Mouse (Mus musculus): ENCODE measurements around the gene Ndufc2.

Gene Ndufc2

DNA sequence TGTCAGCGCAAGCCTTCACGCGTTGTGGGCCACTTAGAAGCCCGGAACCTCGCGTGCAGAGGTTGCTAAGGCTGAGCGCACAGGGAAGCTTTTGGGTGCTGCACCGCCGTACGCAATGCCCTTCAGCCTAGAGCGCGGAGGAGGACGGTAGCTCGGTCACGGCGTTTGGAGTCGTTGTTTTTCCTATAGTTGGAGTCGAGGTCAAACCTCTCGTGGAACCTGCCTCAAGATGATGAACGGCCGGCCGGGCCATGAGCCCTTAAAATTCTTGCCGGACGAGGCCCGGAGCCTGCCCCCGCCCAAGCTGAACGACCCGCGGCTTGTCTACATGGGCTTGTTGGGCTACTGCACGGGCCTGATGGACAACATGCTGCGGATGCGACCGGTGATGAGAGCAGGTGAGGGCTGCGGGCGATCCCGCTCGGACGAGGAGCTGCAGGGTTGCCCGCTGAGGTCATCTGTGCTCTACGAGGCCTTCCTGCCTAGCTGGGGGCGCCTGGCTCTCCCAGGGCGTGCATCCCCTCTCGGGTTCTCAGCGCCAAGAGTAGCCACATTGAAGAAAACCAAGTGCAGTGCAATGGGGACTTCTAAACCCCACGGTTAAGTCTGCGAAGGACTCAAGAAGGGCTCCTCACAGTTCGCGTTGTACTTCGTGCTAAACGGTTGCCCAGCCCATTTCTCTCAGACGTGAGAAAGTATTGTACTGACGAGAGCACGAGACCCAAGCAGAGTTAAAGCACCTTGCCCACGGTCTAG, at the start of gene Ndufc2:
Gene Ndufc2, plus strand, starts transcription at position 44 of the 756 bp plus-strand sequence.
- peak; percentile 44 to 64 for DNase-seq (ENCODE audit: low read depth in 2 of 2, low spot score in 2 of 2)

DNA sequence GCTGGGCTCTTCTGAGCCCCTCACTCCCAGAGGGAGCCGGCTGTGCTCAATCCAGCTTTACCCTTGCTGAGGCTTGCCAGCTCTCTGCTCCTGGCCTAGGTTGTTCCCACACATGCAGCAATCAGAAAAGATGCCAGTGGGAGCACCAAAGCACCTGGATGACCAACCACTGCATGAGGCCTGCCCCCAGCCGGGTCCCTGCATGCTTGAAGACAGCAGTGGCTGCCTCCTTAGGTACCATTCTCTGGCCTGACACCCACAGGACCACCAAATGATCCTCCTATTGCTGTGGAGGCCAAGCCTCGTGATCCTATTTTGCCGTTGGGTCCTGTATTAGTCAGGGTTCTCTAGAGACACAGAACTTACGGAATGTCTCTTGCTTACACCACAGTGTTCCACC, 48.9 kb upstream of the Ndufc2 start:
- no peak for DNase-seq (ENCODE audit: low read depth in 2 of 2, low spot score in 2 of 2)

DNA sequence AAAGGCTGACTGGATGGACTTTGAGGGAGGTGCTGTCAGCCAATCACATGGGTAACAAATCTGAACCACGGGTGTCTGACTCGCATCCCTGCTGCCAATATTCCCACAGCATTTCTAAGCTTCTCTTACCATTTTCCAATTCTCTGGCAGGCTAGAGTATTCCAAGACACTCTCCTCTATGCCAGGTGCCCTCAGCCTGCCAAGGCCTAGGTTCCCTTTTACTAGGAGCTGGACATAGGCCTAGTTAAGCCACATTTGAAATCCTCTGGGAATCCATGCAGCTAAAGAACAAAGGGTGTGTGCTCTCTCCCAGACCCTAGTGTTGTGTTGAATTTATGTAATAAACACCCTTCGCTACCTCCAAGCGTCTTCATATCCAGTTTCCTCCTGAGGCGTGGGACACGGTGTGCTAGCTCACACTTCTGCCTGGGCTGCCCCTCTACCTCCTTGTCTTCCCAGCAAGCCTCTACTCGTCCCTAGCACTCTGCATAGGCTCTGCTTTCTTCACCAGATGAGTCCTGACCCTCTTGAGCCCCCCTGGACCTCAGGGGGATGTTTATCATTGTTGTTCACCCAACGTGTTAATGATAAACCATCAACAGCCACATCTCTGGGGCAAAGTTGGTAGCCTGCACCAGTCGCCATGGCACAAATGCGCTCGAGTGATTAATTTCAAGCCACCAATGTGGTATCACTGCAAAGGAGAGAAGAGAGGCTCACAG, 47.9 kb upstream of the Ndufc2 start:
- DNase-seq (ENCODE audit: low read depth in 2 of 2, low spot score in 2 of 2), result no peak

DNA sequence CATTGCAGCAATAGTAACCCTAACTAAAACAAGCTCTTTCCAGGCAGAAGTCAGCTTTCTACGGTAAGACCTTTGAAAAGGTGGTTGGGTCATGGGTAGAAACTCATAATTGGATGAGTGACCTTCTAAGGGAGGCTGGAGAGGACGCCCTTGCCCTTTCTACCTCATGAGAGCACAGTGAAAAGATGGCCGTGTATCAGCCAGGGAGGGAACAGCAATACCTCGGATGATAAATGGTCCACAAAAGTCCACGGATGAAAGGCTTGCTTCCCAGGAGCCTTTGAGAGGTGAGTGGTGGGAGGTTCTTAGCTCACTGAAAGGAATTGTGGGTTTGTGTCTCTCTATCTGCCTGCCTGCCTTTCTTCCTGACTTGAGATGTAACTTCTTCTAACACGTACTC, 46.4 kb upstream of the Ndufc2 start:
- no peak for DNase-seq (ENCODE audit: low read depth in 2 of 2, low spot score in 2 of 2)

DNA sequence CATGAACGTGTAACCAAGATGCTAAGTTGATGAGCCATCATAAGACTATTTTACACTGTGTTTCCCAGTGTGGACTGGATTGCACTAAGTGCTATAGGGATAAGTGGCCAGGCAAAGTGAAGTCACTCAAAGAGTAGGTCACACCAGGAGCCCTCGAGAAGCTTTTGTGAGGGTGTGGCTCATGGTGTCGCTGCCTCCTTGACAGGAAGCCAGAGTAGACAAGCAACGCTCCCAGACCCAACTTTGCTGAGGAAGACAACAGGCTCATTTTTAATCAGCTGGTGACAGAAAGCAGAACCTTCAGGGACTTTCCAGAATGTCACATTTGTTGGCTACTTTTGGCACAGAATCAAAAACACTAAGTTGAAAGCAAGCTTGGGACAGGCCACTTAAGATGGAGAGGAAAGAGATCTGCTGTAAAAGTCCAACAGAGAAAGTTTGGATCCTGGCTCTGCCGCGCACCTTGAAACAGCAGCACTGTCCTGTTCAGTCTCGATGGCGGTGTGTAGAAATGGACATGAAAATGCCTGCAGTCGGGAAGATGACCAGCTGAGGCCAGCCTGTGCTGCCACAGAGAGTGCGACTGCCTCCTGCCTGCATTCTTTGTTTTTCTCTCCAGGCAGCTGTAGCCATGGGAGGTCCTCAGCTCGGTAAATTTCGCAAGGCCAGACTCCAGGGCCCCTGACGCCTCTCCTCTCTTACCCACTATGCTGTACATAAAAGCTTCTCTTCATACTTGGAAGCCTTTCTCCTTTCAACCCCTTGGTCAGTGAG, 44.5 kb upstream of the Ndufc2 start:
- DNase-seq (ENCODE audit: low read depth in 2 of 2, low spot score in 2 of 2), result no peak

DNA sequence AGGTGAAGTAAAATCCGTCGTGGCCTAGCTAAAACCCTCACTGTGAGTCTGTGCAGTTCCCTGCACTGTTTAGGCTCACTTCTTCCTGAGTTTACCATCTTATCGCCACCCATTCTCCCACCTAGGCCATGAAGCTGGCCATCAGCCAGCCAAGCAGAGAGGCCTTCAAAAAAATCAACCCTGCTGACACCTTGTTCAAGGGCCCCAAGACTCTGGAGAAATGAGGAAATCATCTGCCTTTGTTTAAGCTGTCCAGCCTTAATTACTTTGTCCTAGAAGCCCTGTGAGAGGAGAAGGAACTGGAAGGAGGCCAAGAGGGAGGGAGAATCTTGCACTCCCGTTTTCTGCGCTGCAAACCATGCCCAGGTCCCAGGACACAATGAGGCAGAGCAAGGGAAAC, 43.5 kb upstream of the Ndufc2 start:
- DNase-seq (ENCODE audit: low read depth in 2 of 2, low spot score in 2 of 2), result no peak

DNA sequence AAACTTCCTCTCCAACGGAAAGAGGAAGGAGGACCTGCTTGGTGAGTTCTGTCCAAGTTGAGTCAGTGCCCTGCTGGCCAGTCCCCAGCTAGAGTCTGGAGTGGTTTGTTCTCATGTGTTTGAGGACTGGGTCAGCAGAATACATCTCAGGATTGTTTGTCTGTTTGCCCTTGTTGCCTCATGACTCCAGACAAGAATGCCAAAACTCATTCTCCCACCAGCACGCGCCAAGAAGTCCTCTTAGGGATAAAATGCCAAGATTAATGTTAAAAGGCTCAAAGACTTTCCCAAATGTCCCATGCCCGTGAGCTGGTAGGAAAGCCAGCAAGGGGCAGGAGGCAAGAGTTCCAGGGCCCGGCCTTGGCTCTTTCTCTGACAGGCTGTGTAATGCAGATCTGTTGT, 42.9 kb upstream of the Ndufc2 start:
- DNase-seq (ENCODE audit: low read depth in 2 of 2, low spot score in 2 of 2), result no peak

DNA sequence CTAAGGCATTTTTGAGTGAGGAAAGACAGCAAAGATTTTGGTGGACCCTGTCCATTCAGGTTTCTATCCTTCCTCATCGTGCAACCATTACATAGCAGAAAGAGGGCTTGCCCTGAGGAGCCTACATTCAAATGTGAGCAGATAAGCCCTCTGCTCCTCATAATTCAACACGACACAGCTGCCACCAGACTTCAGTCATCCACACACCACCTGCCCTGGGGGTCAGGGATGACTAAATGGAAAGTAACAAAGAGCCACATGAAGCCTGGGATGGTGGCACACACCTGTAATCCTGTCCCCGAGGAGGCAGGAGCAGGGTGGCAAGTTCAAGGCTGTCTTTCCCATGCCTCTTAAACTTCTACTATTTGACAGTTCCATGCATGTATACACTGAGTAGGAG, 42.0 kb upstream of the Ndufc2 start:
- no peak for DNase-seq (ENCODE audit: low read depth in 2 of 2, low spot score in 2 of 2)

DNA sequence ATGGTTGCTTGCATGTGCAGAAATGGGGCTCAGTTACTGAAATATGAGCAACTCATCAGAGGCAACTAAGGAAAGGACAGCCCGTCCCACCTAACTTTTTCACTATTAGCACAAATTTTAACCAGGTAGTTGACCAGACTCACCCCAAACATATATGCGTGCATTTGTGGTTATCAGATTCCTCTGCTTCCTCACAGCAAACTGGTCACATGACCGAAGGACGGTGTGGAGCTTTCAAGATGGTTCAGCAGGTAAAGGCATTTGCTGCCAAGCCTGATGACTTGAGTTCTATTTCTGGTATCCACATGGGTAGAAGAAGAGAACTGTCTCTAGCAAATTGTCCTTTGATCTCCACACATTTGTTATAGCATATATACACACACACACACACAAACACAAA, 41.5 kb upstream of the Ndufc2 start:
- DNase-seq (ENCODE audit: low read depth in 2 of 2, low spot score in 2 of 2), result no peak

DNA sequence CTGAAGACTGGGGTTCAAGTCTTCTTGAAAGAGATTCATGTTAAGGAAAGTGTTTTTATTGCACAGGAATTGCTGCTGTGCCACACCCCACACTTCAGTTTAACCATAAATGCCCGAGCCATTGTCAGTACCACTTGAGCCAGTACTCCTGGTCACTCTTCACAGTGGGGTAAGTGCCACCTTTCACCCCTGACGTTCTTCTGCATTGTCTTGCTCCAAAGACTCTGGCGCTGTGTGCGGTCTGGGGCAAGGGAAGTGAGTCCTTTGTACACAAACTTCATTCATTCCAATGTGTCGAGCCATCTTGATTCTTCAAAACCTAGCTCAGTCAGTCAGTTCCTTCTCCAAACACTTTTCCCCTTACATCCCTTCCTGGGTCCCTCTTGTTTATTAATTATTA, 39.6 kb upstream of the Ndufc2 start:
- DNase-seq (ENCODE audit: low read depth in 2 of 2, low spot score in 2 of 2), result no peak

DNA sequence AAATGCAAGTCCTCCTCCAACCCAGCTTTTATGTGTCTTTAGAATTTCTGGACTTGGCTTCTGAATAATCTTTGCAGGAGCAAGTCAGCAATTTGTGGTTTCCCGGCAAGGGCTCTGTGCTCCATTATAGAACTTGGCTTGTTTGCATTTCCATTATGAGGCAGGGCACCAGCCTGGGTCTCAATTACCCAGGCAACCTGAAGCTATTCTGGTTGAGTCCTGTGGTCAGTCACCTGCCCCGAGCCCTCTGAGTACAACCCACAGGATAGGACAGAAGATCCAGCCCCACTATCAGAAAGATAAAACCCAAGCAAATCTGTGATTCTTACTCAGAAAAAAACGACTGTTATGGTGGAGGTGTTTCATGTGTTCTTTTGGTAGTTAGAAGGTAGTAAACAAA, 38.8 kb upstream of the Ndufc2 start:
- no peak for DNase-seq (ENCODE audit: low read depth in 2 of 2, low spot score in 2 of 2)

DNA sequence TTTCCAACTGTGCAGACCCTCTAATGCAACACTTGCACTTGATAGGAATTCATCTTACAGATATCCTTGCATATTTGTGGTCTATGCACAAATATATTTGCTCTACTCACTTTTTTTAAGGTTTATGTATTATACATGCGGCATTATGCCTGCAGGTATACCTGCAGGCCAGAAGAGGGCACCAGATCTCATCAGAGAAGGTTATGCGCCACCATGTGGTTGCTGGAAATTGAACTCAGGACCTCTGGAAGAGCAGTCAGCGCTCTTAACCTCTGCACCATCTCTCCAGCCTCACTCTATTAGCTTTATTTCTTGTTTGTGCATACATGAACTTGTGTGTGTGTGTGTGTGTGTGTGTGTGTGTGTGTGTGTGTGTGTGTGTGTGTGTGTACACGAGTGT, 38.3 kb upstream of the Ndufc2 start:
- peak; percentile 9 to 24 for DNase-seq (ENCODE audit: low read depth in 2 of 2, low spot score in 2 of 2)

DNA sequence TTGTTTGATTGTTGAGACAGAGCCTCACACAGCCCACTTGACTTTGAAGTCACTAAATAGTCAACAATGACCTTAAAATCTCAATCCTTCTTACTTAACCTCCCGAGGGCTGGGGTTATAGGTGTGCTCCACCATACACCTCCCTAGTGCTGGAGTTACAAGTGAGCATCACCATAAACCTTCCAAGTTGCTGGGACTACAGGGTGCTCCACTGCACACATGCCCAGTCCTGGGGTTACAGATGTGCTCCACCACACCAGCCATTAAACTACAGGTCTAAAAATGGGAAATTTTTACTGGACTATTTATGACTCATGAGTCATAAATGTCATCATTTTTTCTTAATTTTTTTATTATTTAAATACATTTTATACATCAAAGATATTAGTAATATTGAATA, 33.9 kb upstream of the Ndufc2 start:
- no peak for DNase-seq (ENCODE audit: low read depth in 2 of 2, low spot score in 2 of 2)

DNA sequence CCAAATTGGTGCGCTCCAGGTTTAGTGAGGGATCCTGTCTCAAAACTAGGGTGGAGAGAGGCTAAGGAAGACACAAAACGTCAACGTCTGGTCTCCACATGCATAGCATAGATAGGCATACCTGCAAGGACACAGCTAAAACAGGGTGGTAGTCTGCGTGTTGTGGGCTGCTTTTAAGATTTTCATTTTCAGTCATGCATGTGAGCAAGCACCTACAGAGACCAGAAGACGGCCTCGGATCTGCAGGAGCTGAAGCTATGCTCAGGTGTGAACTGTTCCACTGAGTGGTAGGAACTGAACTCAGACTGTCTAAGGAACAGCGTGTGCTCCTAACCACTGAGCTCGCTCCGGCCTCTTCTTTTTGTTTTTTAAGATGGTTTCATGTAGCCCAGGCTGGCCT, 24.7 kb upstream of the Ndufc2 start:
- no peak for DNase-seq (ENCODE audit: low read depth in 2 of 2, low spot score in 2 of 2)

DNA sequence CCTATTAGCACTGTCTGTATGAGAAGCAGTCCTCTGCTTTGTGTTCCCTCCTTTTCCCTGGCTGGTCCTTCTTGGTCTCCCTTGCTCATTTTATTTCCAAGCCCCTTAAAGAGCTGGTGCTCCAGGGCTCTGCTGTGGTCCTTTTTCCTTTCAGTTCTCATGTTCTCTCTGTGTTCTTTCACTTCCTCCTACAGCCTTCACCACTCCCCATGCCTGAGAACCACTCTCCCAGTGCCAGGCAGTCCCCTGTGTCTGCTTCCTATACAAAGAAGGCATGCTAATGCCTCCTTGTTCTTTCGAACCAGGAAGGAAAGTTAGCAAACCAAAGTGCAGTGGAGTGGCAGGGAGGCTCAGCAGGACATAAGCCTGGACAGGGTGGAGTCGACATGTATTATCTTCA, 23.9 kb upstream of the Ndufc2 start:
- DNase-seq (ENCODE audit: low read depth in 2 of 2, low spot score in 2 of 2), result no peak

DNA sequence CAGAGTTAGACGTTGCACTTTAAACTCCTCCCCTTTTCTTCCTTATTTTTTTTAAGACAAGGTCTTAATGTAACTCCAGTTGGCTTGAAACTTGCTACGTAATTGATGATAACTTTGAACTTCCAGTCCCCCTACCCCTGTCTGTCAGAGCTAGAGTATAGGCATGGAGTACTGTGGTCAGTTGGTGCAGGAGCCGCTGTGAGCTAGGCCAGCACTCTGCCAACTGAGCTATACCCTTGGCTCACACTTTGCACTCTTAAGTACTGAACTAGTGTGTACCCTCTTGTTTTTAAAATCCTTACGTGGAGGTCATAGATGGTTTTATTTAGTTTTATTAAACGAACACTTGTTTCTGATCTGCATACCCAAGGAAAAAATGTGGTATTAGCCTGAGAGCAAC, 20.5 kb upstream of the Ndufc2 start:
- no peak for DNase-seq (ENCODE audit: low read depth in 2 of 2, low spot score in 2 of 2)

DNA sequence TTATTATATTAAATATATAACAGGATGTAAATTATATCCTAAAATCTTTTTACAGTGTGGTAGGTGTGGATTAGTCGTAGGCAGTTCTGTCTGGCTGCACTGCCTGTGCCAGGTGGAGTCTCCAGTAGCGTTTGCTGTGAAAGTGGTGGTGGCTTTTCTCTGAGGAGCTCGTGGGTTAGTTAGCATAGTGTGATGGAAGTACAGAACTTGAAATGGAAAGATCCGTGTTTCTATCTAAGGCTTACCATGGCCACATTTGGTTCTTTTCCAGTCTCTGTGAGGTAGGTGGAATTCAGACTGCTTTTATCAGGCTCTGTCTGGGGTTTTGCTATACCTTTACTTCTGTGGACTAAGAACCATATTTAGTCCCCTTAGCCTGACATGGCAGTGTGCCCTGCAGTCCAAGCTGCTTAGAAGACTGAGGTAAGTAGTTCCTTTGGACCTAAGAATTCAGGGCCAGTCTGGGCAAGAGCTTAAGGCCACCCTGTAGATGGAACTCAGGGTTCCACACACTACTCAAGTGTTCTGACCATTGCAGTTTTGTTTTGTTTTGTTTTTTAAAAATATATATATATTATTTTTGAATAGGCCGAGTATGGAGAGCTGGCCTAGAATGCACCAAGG, 19.2 kb upstream of the Ndufc2 start:
- no peak for DNase-seq (ENCODE audit: low read depth in 2 of 2, low spot score in 2 of 2)

DNA sequence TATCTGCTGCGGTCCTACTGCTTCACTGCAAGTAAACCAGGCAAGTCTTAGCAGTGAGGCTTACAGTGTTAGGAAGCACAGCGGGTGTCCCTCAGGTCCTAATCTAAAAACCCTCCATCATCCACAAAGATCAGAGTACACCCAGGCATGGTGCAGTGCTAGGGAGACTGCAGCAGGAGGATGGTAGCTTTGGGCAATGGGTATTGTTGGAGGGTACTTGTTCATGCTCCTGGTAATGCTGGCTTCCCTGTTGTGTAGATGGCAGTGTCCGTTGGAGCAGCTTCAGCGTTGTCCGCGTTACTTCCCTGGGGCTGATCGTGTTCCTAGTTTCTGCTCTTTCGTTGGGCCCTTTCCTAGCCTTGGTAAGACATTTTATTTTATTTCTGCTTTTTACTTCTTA, 17.1 kb upstream of the Ndufc2 start:
- no peak for DNase-seq (ENCODE audit: low read depth in 2 of 2, low spot score in 2 of 2)

DNA sequence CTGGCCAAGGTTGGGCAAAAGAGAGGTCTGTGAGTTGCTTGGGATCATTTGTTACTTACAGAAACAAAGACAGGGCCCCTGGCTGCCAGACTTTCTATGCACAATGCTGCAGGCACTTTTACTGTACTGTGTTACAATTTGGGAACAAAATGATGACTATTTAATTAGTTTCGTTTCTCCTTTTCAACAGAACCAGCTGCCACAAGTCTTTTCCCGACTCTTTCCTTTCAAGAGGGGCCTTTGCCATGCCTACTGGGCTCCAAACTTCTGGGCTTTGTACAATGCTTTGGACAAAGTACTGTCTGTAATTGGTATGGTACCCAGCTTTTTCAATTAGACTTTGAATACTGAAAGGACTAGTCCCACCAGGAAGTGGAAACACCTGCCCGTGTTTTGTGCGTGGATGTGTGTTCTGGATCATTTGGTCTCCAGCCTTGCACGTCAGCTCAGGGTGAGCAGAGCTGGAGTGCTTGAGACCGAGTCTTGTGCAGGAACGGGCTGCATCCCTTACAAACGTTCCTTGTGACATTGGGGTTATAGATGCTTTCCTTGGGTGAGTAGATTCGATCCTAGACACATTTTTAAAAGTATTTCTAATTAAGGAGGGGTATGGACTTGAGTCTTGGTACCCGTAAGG, 16.2 kb upstream of the Ndufc2 start:
- DNase-seq (ENCODE audit: low read depth in 2 of 2, low spot score in 2 of 2), result no peak

DNA sequence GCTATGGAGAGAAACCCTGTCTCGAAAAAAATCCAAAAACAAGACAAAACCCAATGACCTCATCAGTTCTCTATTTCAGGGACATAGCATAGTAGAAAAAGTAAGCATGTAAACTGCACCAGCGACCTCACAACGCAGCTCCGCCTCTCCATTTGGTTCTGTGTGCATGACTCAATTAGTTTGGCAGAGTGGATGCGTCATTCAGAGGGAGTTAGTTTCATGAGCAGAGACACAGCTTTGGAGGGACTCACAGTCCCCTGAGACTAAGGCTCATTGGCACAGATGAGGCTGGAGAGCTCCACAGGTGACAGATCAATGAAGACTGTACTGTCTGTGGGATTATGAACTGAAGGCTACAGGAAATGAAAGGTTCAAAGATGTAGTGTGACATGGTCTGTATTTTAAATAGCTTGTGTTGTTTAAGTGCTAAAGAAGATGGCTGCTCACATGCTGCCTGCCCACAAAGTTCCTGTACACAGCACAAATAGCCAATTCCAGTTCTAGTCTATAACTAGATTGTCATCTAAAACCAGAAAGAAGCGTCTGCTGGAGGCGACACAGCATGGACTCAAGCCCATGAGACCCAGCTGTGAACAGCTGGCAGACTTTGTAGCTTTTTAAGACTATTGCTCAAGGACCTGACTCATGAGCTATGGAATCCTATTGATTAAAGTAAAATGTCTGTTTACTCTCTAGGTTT, 13.5 kb upstream of the Ndufc2 start:
- DNase-seq (ENCODE audit: low read depth in 2 of 2, low spot score in 2 of 2), result no peak
